Mouse (Mus musculus): Measurements from ENCODE around the gene Tex14.
A peak's percentile ranks its signal among the peaks of the same experiment; 100 is the strongest.

The Tex14 gene

GRCm38 (mm10) chr11:87571361-87571950, 166.6 kb downstream of the Tex14 start:
- no peak for DNase-seq (ENCODE audit: low spot score)

GRCm38 (mm10) chr11:87573751-87574150, 168.9 kb downstream of the Tex14 start:
- no peak for DNase-seq (ENCODE audit: low spot score)

GRCm38 (mm10) chr11:87574520-87575180, 169.8 kb downstream of the Tex14 start:
- DNase-seq (ENCODE audit: low spot score), result no peak

GRCm38 (mm10) chr11:87577601-87578248, 172.9 kb downstream of the Tex14 start:
- DNase-seq (ENCODE audit: low spot score), result no peak

- DNase-seq (ENCODE audit: low spot score), result peak; percentile 43
These were observed 173.5 kb downstream of the Tex14 start for GRCm38 (mm10) chr11:87578249-87578962.

GRCm38 (mm10) chr11:87578963-87579601, 174.2 kb downstream of the Tex14 start:
- DNase-seq (ENCODE audit: low spot score), result no peak

GRCm38 (mm10) chr11:87579713-87580112, 174.8 kb downstream of the Tex14 start:
- no peak for DNase-seq (ENCODE audit: low spot score)

GRCm38 (mm10) chr11:87580543-87581085, 175.7 kb downstream of the Tex14 start:
- DNase-seq (ENCODE audit: low spot score), result no peak

- DNase-seq (ENCODE audit: low spot score), result no peak
These were observed 176.4 kb downstream of the Tex14 start for GRCm38 (mm10) chr11:87581161-87581865.

GRCm38 (mm10) chr11:87581933-87582710, 177.3 kb downstream of the Tex14 start:
- DNase-seq (ENCODE audit: low spot score), result no peak

- DNase-seq (ENCODE audit: low spot score), result no peak
These were observed 178.6 kb downstream of the Tex14 start for GRCm38 (mm10) chr11:87583291-87584034.

GRCm38 (mm10) chr11:87584711-87585505, 180.0 kb downstream of the Tex14 start:
- DNase-seq (ENCODE audit: low spot score), result no peak

GRCm38 (mm10) chr11:87587211-87587874, 182.5 kb downstream of the Tex14 start:
- DNase-seq (ENCODE audit: low spot score), result no peak

GRCm38 (mm10) chr11:87589605-87590004, 184.7 kb downstream of the Tex14 start:
- DNase-seq (ENCODE audit: low spot score), result no peak

GRCm38 (mm10) chr11:87590841-87591525, 186.1 kb downstream of the Tex14 start:
- DNase-seq (ENCODE audit: low spot score), result peak; percentile 30

GRCm38 (mm10) chr11:87591526-87592353, 186.9 kb downstream of the Tex14 start, which contains the start of gene Mtmr4:
Gene Mtmr4 (plus strand): TSS chr11:87592162.
- peak; percentile 98 for DNase-seq (ENCODE audit: low spot score)

GRCm38 (mm10) chr11:87592354-87592695, 187.5 kb downstream of the Tex14 start:
- no peak for DNase-seq (ENCODE audit: low spot score)

Data from spleen, adult 12 weeks (tissue).